Mouse (Mus musculus): ENCODE results near the gene Gm12169. TPM values are rescaled to one million over a fixed set of nuclear protein-coding genes. Genes with fewer than 3 reads are reported as not detected.

Gm12169 gene
- polyA plus RNA-seq, 1 experiment from 2014 or later = not detected

DNA sequence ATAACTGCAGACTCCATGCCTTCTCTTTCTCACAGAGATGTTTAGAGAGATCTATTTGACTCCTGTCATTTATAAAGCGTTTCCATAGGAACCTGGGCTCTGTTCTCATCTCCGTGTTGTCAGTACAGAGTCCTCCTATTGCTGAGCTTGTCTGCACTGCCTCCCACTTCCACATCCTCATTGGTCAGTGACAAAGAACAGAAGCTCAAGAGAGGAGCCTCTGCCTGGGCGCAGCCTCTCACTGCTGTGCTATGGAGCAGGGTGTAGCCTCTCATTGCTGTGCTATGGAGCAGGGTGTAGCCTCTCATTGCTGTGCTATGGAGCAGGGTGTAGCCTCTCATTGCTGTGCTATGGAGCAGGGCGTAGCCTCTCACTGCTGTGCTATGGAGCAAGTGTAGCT is 25.7 kb downstream of the Gm12169 start:
- no peak overlapping the region for H3K4me3 ChIP-seq
- H3K9me3 ChIP-seq = no peaks in the 10 kb centered on the region
- H3K4me1 ChIP-seq = no peaks in the 10 kb centered on the region
- no peak overlapping the region for H3K27ac ChIP-seq
- no peaks in the 10 kb centered on the region for H3K27me3 ChIP-seq
- H3K9ac ChIP-seq = no peak overlapping the region
- 73% methylated on average over 4 of the region's 4 CpGs for WGBS
- H3K4me2 ChIP-seq = no peak overlapping the region
- H3K36me3 ChIP-seq = no peaks in the 10 kb centered on the region
- no peak for ATAC-seq (ENCODE audit: borderline replicate concordance, extremely low read depth, low FRiP score, low TSS enrichment)

DNA sequence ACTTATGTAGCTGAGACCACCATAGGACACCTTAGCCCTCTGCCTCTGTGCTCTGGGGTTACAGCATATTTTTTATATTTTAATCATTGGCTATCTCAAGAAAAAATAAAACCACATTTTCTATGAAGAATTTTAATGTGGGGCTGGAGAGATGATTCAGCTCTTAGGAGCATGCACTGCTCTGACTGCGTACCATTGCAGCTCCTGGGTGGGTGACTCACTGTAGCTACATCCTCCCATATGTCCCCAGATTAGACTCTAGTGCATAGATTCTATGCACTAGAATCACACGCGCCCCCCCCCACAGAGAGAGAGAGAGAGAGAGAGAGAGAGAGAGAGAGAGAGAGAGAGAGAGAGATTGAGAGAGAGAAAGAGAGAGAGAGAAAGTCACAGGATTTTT is 28.7 kb downstream of the Gm12169 start:
- no peaks in the 10 kb centered on the region for H3K9me3 ChIP-seq
- H3K4me2 ChIP-seq = no peak overlapping the region
- no peak for ATAC-seq (ENCODE audit: borderline replicate concordance, extremely low read depth, low FRiP score, low TSS enrichment)
- no peak overlapping the region for H3K4me3 ChIP-seq
- WGBS = 86% methylated on average over 3 of the region's 3 CpGs
- H3K36me3 ChIP-seq = no peaks in the 10 kb centered on the region
- no peaks in the 10 kb centered on the region for H3K4me1 ChIP-seq
- no peak overlapping the region for H3K9ac ChIP-seq
- no peaks in the 10 kb centered on the region for H3K27me3 ChIP-seq
- H3K27ac ChIP-seq = no peak overlapping the region

DNA sequence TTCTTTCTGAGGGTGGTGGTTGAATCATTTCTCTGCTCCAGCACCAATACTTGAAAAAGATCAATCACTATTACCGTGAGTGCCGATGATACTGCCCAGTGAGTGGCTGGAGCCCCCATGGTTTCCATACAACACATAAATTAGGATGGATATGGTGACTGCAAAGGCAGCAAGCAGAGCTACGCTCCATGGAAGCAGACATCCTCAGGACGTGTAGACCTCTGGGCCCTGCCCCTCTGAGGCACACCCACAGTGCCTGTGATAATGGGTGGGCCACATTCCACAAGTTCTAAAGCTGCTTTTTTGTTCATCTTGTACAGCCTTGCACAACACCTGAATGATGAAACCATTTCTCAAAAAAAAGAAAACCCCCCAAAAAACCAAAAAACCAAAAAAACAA is 37.1 kb downstream of the Gm12169 start:
- Histone ChIP-seq H3K4me3 (no peak overlapping the region), H3K27me3 (no peaks in the 10 kb centered on the region), H3K4me1 (no peaks in the 10 kb centered on the region), H3K36me3 (no peaks in the 10 kb centered on the region), H3K9ac (no peak overlapping the region), H3K4me2 (no peak overlapping the region), H3K27ac (no peak overlapping the region), H3K9me3 (no peaks in the 10 kb centered on the region)
- 74% methylated on average over 4 of the region's 4 CpGs for WGBS
- ATAC-seq (ENCODE audit: borderline replicate concordance, extremely low read depth, low FRiP score, low TSS enrichment) = no peak

DNA sequence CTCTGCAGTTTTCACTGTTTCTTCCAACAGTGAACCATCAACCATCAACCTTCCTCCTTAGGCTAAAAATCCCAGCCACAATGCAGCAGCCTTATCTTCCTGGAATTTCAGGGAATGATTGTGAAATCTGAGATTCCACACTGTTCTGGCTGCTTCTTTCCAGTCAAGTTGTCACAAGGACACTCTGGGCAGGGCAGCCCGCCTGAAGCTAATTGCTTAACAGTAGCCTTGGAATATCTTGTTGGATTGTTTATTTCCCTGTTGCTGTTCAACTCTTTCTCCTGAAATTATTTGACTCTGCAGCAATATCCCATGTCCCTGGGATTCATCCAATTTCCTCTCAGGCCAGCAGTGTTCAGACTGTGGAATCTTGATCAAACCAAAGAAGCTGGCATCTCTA is 40.7 kb downstream of the Gm12169 start:
- Histone ChIP-seq H3K36me3 (no peaks in the 10 kb centered on the region), H3K4me1 (no peaks in the 10 kb centered on the region), H3K4me2 (no peak overlapping the region), H3K4me3 (no peak overlapping the region), H3K27ac (no peak overlapping the region), H3K9ac (no peak overlapping the region), H3K9me3 (no peaks in the 10 kb centered on the region), H3K27me3 (no peaks in the 10 kb centered on the region)
- ATAC-seq (ENCODE audit: borderline replicate concordance, extremely low read depth, low FRiP score, low TSS enrichment) = peak; percentile 27; the same call in 1 of the 2 replicates
- WGBS = 39% methylated on average over 1 of the region's 1 CpGs

DNA sequence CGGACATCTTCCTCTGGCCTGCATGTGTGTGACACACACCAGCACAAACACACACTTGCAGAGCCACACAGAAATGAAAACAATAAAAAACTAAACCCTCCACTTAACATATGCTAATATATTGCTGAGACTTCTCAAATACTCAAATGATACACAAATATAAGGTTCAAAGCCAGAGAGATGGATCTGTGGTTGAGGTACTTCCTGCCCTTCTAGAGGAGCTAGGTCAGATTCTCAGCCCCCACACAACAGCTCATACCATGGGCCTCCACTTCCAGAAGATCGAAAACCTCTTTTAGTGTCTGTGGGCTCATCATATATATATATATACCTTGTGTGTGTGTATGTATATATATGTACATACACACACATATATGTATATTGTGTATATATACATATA is 42.0 kb downstream of the Gm12169 start:
- WGBS = 91% methylated on average over 2 of the region's 2 CpGs
- H3K36me3 ChIP-seq = no peaks in the 10 kb centered on the region
- no peaks in the 10 kb centered on the region for H3K9me3 ChIP-seq
- H3K27ac ChIP-seq = no peak overlapping the region
- no peak overlapping the region for H3K9ac ChIP-seq
- H3K4me1 ChIP-seq = no peaks in the 10 kb centered on the region
- no peak overlapping the region for H3K4me2 ChIP-seq
- ATAC-seq (ENCODE audit: borderline replicate concordance, extremely low read depth, low FRiP score, low TSS enrichment) = no peak
- no peaks in the 10 kb centered on the region for H3K27me3 ChIP-seq
- H3K4me3 ChIP-seq = no peak overlapping the region

DNA sequence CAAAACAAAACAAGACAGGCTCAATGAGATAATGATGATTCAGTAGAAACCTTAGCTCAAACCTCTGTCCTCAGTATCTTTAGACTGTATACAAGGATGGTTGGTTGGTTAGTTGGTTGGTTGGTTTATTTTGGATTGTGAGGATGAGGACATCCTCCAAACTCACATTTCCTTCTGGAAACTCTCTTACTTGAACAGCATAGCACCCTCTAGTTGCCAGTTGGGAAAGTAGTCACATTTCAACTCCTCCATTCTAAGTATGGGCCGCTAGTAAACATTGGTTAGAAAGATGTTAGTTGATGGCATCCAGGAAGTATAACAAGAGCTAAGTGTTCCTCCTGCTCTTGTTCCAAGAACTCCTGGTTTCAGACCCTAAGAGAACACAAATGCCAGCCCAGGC is 45.1 kb downstream of the Gm12169 start:
- no peak overlapping the region for H3K4me2 ChIP-seq
- 88% methylated on average over 1 of the region's 1 CpGs for WGBS
- ATAC-seq (ENCODE audit: borderline replicate concordance, extremely low read depth, low FRiP score, low TSS enrichment) = no peak

DNA sequence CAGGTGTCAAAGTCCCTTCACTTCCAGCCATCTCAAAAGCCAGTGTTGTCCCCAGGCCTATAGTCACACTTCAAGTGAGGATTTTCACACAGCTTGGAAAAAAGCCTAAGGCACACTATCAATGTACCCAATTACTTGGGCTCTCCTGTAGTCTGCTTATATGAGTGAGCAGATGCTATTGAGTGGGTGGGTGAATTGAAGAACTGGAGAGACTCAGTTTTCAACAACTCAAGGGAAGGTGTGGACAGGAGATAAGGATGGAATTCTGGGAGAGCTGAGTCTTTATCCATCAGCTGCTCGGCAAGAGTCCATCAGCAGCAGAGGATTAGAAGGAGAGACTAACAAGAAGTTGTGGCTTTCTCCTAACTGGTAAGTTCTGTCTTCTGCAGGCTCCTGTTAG is 47.3 kb downstream of the Gm12169 start, which contains the start of gene BC053393:
Gene BC053393, plus strand, starts transcription at position 210 of the 400 bp plus-strand sequence.
- no peak within 1 kb of the TSS for H3K9ac ChIP-seq
- 37% methylated on average over 1 of the region's 1 CpGs for WGBS
- no peaks in the 10 kb centered on the region for H3K27me3 ChIP-seq
- no peaks in the 10 kb centered on the region for H3K9me3 ChIP-seq
- ATAC-seq (ENCODE audit: borderline replicate concordance, extremely low read depth, low FRiP score, low TSS enrichment) = no peak
- H3K27ac ChIP-seq = no peak within 1 kb of the TSS
- H3K4me3 ChIP-seq = no peak within 1 kb of the TSS
- H3K4me1 ChIP-seq = no peaks in the 10 kb centered on the region
- no peaks in the 10 kb centered on the region for H3K36me3 ChIP-seq
- H3K4me2 ChIP-seq = no peak within 1 kb of the TSS

More for the DNA sequence above, 45.1 kb downstream of the Gm12169 start:
- H3K27me3 ChIP-seq = no peaks in the 10 kb centered on the region
- H3K9me3 ChIP-seq = no peaks in the 10 kb centered on the region
- H3K4me1 ChIP-seq = no peaks in the 10 kb centered on the region
- H3K9ac ChIP-seq = no peak overlapping the region
- no peak overlapping the region for H3K27ac ChIP-seq
- H3K36me3 ChIP-seq = no peaks in the 10 kb centered on the region
- no peak overlapping the region for H3K4me3 ChIP-seq

DNA sequence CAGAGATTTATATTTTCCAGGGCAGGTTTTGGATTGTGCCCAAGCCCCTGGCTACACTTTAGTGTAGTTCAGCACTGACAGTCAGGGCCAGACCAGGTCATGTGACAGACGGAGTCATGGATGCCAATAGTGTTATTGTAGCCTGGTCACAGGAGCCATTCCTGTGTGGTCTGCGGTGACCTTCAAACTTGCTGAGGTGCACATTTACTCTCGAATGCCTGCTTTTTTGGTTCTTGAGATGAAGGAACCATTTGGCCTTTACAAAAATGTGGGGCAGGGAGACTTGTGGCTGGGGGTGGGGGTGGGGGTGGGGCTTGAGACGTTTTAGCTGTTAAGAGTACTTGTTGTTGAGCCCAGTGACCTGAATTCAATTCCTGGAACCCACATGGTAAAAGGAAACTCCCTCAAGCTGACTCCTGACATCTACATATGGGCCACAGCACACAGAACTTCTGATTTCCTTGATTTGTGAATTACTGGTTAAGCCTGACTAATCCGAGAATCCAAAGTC is 54.8 kb downstream of the Gm12169 start:
- no peak overlapping the region for H3K27ac ChIP-seq
- no peak overlapping the region for H3K4me3 ChIP-seq
- no peak overlapping the region for H3K4me2 ChIP-seq
- no peaks in the 10 kb centered on the region for H3K9me3 ChIP-seq
- ATAC-seq (ENCODE audit: borderline replicate concordance, extremely low read depth, low FRiP score, low TSS enrichment) = no peak
- 46% methylated on average over 5 of the region's 5 CpGs for WGBS
- no peak overlapping the region for H3K9ac ChIP-seq
- H3K4me1 ChIP-seq = no peaks in the 10 kb centered on the region
- no peaks in the 10 kb centered on the region for H3K27me3 ChIP-seq
- H3K36me3 ChIP-seq = no peaks in the 10 kb centered on the region

DNA sequence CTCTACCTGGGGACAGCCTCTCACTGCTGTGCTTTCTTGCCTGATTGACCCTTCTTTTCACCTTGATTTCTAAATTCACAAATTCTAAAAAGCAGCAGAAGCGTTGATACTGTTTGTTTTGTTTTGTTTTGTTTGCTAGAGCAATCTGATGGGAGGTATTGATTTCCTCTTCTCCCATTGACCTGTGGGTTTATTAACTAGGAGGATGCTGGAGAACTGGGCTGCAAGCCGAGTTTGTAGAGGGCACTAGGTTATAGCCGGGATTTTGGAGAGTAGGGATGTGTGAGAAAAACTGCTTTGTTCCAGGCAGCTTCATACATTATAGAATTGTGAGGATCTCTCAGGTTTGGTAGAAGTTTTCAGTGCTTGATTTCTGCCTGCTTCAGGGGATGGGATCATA is 56.4 kb downstream of the Gm12169 start:
- Histone ChIP-seq H3K27ac (no peak overlapping the region), H3K36me3 (no peaks in the 10 kb centered on the region), H3K27me3 (no peaks in the 10 kb centered on the region), H3K9ac (no peak overlapping the region), H3K4me1 (no peaks in the 10 kb centered on the region), H3K9me3 (no peaks in the 10 kb centered on the region), H3K4me3 (no peak overlapping the region), H3K4me2 (no peak overlapping the region)
- ATAC-seq (ENCODE audit: borderline replicate concordance, extremely low read depth, low FRiP score, low TSS enrichment) = no peak
- 72% methylated on average over 3 of the region's 3 CpGs for WGBS

DNA sequence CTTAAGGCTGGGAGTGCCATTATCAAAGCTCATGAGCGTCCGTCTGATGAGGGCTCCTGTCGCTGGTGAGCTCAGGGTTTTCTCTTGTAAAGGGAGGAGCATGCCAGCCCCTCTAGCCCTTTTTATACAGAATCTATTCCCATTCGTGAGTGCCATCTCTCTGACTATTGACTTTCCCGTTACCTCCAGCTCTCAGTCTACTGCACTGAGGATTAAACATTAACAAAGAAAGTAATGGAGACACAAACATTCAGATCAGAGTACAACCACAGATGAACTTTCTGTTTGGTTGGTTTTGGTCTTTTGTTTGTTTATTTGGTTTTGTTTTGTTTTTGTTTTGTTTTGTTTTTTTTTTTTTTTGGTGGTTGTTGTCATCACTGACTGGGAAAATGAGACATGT is 58.7 kb downstream of the Gm12169 start:
- no peaks in the 10 kb centered on the region for H3K9me3 ChIP-seq
- 56% methylated on average over 5 of the region's 5 CpGs for WGBS

More for the DNA sequence above, 58.7 kb downstream of the Gm12169 start:
- Histone ChIP-seq H3K4me3 (no peak overlapping the region), H3K4me2 (no peak overlapping the region), H3K4me1 (no peaks in the 10 kb centered on the region), H3K36me3 (no peaks in the 10 kb centered on the region), H3K27me3 (no peaks in the 10 kb centered on the region), H3K9ac (no peak overlapping the region), H3K27ac (no peak overlapping the region)
- ATAC-seq (ENCODE audit: borderline replicate concordance, extremely low read depth, low FRiP score, low TSS enrichment) = no peak

Other genes starting within 250 kb of the Gm12169 start
- gene Cyfip2, start 211.4 kb upstream of the Gm12169 start, polyA plus RNA-seq (2015; fragmentation: Nextera tagmentation; extraction: Ambion mirVana) = 6.5 and 7.8 TPM in 2 replicates
- gene Itk, start 134.7 kb upstream of the Gm12169 start, polyA plus RNA-seq (2015; fragmentation: Nextera tagmentation; extraction: Ambion mirVana) = 0.13 and 0.80 TPM in 2 replicates
- gene Fam71b, start 127.7 kb upstream of the Gm12169 start, polyA plus RNA-seq (2015; fragmentation: Nextera tagmentation; extraction: Ambion mirVana) = 0.06 TPM in 1 of 2 replicates, not detected in the other
- 68.5 and 69.5 TPM in 2 replicates for gene Med7, start 87.3 kb upstream of the Gm12169 start, polyA plus RNA-seq (2015; fragmentation: Nextera tagmentation; extraction: Ambion mirVana)
- 0.13 and 0.15 TPM in 2 replicates for gene Havcr2, start 69.3 kb upstream of the Gm12169 start, polyA plus RNA-seq (2015; fragmentation: Nextera tagmentation; extraction: Ambion mirVana)
- gene BC053393, start 47.3 kb downstream of the Gm12169 start, polyA plus RNA-seq (2015; fragmentation: Nextera tagmentation; extraction: Ambion mirVana) = not detected in 2 replicates
- not detected in 2 replicates for gene Dppa1, start 105.0 kb downstream of the Gm12169 start, polyA plus RNA-seq (2015; fragmentation: Nextera tagmentation; extraction: Ambion mirVana)
- gene Timd2, start 182.8 kb downstream of the Gm12169 start, polyA plus RNA-seq (2015; fragmentation: Nextera tagmentation; extraction: Ambion mirVana) = 0.24 TPM in 1 of 2 replicates, not detected in the other
- 2.5 and 2.7 TPM in 2 replicates for gene Havcr1, start 210.9 kb downstream of the Gm12169 start, polyA plus RNA-seq (2015; fragmentation: Nextera tagmentation; extraction: Ambion mirVana)